Mouse (Mus musculus) layer of hippocampus, adult 2 months (tissue): ENCODE measurements around the gene Fbxo22. TPM values are rescaled to one million over a fixed set of nuclear protein-coding genes. Genes with fewer than 3 reads are reported as not detected.
A peak's percentile ranks its signal among the peaks of the same experiment; 100 is the strongest.

Experiments
- DNase-seq, 2 experiments: peaks; one replicate each; pipeline ENCODE4 v3.0.0; 2022; ENCODE audit warnings: low spot score in 2 of 2
- H3K27ac ChIP-seq: fragments of 200-600 bp; 2 replicates; pipeline ENCODE4 v1.8.1; 2022
- H3K4me3 ChIP-seq: fragments of 200-600 bp; 2 replicates; pipeline ENCODE4 v1.8.1; 2022; ENCODE audit warnings: mild to moderate bottlenecking
- CTCF ChIP-seq: fragments of 200-600 bp; conservative IDR thresholded peaks from 2 replicates; pipeline ENCODE4 v1.8.1; 2022; ENCODE audit warnings: antibody characterized with exemption, mild to moderate bottlenecking, moderate library complexity
- long read RNA-seq, 2 experiments: library from polyadenylated mRNA; stranded (forward); transcript quantifications; one replicate each; pipeline ENCODE4 v2.0.0; 2021; ENCODE audit warnings: borderline mapping rate in 2 of 2
- total RNA-seq, 2 experiments: library from RNA; stranded (reverse); gene quantifications; 2 replicates each; pipeline ENCODE4 v1.2.3; 2021

Fbxo22 gene
- 10 to 100 TPM; 31.0 to 36.0 TPM for total RNA-seq
- long read RNA-seq, experiment 1, transcript Fbxo22-201 (7 exons, 2,112 nt): major isoform, 42 of 48 reads
- long read RNA-seq, experiment 1, partial matches to known transcripts: 0 of 48 reads
- long read RNA-seq, experiment 1, other reads (novel, unspliced or antisense): 5 of 48 reads
- long read RNA-seq, experiment 2, transcript Fbxo22-201 (7 exons, 2,112 nt): major isoform, 59 of 67 reads
- long read RNA-seq, experiment 2, partial matches to known transcripts: 3 of 67 reads
- long read RNA-seq, experiment 2, other reads (novel, unspliced or antisense): 2 of 67 reads

DNA sequence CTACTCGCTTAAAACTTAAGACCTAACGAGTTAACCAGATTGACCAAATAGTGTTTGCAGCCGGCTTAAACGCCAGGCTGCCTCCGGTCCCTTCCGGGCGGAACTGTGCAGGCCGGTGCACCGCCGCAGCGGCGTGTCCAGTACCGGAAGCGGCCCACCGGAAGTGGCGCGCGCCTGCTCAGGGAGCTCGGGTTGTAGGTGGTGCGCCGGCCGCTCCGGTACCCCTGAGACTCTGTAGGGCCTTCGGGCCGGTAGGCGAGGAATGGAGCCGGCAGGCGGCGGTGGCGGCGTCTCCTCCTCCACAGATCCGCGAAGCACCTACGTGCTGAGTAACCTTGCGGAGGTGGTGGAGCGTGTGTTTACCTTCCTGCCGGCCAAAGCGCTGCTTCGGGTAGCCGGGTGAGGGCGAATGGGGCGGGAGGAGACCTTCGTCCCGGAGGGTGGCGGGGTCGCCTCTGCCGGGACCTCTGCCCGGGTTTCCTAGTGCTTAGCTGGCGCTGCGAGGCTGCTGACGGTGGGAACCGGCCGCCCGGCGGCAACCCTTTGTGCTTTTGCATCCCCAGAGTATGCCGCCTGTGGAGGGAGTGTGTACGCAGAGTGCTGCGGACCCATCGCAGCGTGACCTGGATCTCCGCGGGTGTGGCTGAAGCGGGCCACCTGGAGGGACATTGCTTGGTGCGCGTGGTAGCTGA lies at the start of gene Fbxo22:
Gene Fbxo22, plus strand, starts transcription at position 136 of the 692 bp plus-strand sequence.
- H3K27ac ChIP-seq: peak within 1 kb of the TSS; percentile 91
- H3K4me3 ChIP-seq: peak within 1 kb of the TSS; percentile 74
- TF ChIP-seq CTCF: peak; percentile 50
- DNase-seq: peak; percentile 77 to 81

DNA sequence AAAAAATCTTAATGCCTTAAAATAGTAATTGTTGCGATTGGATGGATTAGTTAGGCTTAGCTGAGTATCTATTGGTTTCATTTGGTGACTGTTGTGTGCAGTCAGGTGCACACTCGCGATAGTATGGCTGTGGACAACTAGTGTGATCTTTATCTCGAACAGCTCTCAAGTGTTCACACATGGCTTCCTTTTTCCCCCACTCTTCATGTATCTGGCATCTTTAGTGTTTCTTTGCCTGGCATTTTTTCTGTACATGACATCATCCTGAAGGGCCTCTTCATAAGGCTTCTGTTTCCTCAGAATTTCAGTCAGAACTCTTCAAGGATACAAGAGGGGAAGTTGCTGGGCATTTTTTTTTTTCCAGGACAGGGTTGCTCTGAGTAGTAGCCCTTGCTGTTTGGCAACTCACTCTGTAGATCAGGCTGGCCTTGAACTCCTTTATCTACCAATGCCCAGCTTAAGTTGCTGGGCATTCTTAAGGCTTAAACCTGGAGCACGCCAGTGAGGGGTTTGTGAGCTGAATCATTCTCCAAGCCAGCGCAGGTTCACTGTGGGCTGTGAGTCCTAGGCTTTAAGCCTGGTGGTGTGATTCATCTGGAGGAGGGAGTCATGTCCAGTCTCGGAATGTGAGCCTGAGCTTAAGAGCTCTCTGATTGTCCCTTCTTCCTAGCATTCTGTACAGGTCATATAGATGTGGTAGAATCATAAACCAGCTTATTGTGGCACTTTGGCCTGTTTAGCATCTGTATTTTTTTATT lies 37.9 kb upstream of the Fbxo22 start:
- H3K27ac ChIP-seq: no peak overlapping the region
- no peak overlapping the region for H3K4me3 ChIP-seq
- no peak for DNase-seq
- TF ChIP-seq CTCF: no peak

DNA sequence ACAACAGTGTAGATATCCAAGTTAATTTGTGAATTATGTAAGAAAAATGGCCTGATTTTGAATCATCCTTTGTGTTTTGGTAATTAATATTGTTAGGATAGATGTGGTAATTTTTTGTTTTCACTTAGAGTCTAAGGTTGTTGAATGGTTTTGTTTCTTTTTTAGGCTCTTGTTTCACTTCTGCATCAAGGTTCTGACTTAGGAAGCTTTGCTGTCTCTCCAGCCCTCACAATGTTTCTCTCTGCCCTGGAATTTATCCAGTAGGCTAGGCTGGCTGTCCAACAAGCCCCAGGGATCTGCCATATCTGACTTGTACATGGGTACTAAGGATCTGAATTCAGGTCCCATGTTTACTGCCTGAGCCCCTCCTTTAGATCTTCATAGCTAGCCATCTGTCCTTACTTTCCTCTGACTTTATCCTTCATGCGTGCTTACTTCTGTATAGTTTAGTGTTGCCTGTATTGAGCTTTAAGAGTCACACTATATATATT lies 36.5 kb upstream of the Fbxo22 start:
- H3K27ac ChIP-seq: no peak overlapping the region
- TF ChIP-seq CTCF: no peak
- no peak overlapping the region for H3K4me3 ChIP-seq
- no peak for DNase-seq

DNA sequence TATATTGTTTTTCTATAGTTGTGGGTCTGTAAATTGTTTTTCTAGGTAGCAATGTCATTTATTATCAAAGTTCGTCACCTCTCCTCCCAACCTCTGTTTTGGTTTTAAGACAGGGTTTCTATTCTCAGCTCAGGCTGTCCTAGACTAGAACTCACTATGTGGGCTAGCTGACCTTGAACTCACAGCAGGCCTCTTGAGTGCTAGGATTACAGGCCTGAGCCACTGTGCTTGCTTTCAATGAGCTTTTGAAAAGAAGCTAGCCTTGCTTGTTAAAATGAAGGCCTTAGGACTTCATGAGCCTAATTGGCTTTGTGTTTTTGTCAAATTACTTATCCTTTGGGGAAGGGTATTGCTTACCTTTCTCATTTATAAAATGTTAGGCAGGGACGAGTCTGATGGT lies 34.5 kb upstream of the Fbxo22 start:
- DNase-seq: no peak
- no peak for TF ChIP-seq CTCF

DNA sequence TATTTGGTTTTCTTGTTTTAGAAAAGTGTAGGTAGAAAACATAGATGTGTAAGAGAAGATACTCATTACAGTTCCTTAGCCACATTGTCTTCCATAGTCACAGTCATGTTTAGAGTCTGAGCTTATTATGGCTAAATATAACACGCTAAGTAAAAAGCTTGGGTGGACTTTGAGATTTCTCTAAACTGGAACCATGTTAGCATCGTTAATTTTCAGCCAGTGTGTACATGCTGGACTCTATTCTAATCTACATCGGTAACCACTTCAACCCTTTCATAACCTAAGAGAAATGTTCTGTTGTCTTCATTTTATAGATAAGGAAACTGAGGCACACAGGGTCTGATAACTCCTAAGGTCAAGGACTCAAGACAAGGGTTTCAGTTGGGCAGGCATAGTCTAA lies 12.8 kb upstream of the Fbxo22 start:
- no peak for DNase-seq
- H3K4me3 ChIP-seq: no peak overlapping the region
- no peak for TF ChIP-seq CTCF
- H3K27ac ChIP-seq: no peak overlapping the region

More for the DNA sequence above, 34.5 kb upstream of the Fbxo22 start:
- H3K4me3 ChIP-seq: no peak overlapping the region
- H3K27ac ChIP-seq: no peak overlapping the region

DNA sequence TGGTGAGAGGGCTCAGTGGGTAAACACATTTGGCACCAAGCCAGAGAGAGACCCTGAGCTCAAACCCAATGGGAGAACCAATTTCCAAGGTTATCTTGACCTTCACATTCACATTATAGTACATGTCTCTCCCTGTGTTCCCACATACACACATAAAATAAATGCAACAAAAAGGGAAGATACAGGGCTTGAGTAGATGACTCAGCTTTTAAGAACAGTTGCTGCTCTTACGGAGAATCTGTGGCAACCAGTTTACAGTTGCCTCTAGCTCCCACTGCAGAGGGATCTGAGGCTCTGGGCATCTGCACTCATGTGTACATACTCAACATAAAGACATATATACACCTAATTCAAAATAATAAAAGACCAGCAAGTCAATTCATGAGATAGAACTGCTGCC lies 10.5 kb upstream of the Fbxo22 start:
- H3K4me3 ChIP-seq: no peak overlapping the region
- no peak overlapping the region for H3K27ac ChIP-seq
- TF ChIP-seq CTCF: no peak
- DNase-seq: no peak

DNA sequence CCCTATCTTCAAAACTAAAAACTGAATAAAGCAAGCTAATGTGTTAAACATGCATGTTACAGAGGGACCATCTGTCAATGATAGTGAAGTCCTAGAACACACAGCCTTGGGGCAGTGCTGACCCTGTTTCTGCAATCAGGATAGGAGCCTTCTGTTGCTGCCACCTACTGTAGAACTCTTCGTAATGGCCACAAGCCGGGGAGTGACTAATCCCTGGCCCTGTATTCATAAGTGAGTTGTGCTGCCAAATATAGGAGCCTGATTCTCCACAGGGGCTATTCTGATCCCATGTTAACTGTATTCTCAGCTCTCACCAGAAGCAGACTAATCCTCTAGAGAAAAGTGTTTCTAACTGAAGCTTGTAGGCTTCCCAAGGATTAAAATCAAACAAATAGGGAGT lies 9.4 kb upstream of the Fbxo22 start:
- Histone ChIP-seq H3K4me3 (no peak overlapping the region), H3K27ac (no peak overlapping the region)
- peak in 1 of 2 experiments; percentile 4 for DNase-seq
- TF ChIP-seq CTCF: peak; percentile 36

DNA sequence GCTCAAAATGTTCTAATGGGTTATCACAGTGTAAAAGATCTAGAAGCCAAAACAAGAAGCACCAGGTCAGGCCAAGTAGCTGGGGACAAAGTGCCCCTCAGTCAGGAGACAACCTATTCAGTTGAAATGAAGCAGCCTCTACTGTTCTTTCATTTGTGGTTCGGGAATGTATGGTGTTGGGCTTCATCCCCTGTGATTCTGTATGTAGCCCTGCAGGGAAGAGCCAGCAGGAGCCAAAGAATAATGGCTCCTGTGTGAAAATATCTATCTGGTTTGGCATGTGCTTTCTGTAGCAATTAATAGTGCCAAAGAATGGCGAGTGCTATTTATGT lies 301 bp upstream of the Fbxo22 start:
- Histone ChIP-seq H3K27ac (peak overlapping the region; percentile 91), H3K4me3 (peak overlapping the region; percentile 74)
- DNase-seq: no peak
- TF ChIP-seq CTCF: no peak

DNA sequence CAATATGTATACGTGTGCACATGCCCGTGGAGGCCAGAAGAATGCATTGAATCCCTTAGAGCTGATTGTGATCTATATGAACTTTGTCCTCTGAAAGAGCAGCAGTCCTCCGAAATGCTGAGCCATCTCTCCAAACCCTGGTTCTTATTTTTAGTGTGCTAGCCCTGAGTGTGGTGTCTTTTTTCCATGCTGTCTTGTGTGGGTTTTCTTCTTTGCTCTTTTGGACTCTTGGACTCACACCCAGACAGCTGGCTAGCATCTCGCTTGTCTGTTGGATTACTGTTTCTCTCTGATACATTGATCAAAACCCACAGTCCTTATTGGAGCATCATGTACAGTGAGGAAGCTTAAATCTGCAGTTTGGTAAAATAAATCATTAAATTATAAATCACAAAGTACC lies 2.9 kb downstream of the Fbxo22 start:
- H3K4me3 ChIP-seq: no peak overlapping the region
- no peak for TF ChIP-seq CTCF
- no peak for DNase-seq
- no peak overlapping the region for H3K27ac ChIP-seq

DNA sequence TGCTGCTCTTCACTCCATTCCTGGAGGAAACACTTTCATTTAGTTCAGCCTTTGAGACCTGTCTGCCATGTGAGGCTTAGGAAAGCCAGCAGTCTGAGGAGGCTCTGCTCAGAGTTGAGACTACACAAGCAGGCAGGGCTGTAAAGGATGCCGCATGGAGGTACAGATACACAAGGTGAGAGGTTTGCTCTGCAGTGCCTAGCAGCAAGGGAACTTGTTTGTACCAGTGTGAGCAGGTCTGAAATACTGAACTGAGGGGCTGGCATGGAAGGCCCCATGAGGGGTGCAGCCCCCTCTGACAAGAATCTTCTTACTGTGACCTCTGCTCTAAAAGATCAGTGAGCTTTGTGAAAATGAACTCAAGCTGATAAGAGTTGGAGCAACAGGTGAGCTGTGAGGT lies 4.7 kb downstream of the Fbxo22 start:
- DNase-seq: no peak
- no peak for TF ChIP-seq CTCF
- H3K4me3 ChIP-seq: no peak overlapping the region
- H3K27ac ChIP-seq: no peak overlapping the region

DNA sequence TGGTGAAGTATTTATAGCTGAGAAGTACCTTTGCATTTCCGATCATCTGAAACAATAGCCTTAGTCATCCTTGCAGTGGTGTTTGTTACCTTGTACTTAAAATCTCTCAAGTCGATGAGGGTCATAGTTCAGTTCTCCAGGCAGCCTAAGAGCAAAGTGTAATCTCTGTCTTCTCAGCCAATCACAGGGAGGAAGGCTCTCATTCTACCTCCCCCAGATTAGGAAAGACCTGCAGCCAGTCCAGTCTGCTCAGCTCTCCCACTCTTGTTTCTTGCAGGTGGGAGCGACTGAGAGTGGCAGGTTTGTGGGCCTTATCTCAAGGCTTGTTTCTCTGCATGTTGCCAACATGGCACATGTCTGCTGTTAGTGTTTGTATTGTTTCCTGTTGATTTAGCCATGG lies 6.3 kb downstream of the Fbxo22 start:
- no peak overlapping the region for H3K27ac ChIP-seq
- TF ChIP-seq CTCF: no peak
- no peak for DNase-seq
- no peak overlapping the region for H3K4me3 ChIP-seq

DNA sequence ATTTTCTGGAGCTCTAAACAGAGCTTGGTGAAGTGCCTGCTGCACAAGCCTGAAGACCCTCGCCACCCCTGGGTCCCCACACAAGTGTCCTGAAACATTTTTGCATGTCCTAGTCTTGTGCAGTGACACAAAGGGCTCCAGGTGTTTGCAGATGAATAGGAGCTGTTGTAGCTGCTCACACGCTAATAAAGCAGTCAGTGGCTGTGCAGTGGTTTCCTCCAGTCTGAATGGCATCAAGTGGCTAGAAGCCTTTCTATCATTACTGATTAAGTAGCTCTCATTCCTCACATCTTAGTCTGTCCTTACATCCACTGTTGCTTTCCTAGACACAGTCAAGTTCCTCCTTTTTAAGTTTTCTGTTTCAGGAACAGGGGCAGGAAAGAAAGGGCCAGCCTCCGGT lies 6.9 kb downstream of the Fbxo22 start:
- no peak for TF ChIP-seq CTCF
- H3K27ac ChIP-seq: no peak overlapping the region
- H3K4me3 ChIP-seq: no peak overlapping the region
- DNase-seq: no peak

DNA sequence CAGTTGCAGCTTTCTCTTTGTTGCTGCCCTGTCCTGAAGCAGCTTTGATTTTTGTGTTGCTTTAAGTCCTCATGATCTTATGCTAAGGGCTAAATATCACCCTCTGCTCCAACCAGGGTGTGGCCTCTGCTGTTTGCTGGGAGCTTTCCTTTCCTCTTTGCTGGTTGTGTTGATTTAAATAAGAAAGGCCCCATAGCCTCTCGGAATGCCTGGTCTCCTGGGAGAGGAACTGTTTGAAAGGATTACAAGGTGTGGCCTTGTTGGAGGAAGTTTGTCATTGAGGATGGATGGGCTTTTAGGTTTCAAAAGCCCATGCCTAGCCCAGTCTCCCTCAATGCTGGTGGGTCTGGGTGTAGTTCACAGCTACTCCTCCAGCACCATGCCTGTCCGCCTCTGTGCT lies 7.4 kb downstream of the Fbxo22 start:
- no peak for DNase-seq
- TF ChIP-seq CTCF: no peak
- no peak overlapping the region for H3K4me3 ChIP-seq
- no peak overlapping the region for H3K27ac ChIP-seq

DNA sequence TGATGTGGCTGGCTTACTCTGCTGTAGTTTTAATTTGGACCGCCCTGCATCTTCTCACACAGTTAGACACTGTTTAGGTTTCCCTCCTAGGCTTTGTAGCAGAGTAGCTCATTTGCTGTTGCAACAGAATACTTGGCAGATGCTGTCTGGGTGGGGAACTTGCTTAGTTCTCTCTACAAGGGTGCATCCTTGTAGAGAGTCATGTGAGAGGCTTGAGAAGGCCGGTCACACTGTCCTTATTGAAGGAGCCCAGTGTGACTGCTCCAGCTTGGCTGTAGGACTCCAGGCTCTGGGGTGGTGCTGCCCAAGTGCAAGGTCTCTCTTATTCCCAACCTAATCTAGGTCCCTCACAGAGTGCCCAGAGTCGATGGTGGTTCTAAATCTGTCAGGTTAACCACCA lies 8.7 kb downstream of the Fbxo22 start:
- no peak for TF ChIP-seq CTCF
- H3K27ac ChIP-seq: no peak overlapping the region
- H3K4me3 ChIP-seq: no peak overlapping the region
- no peak for DNase-seq
